Mouse (Mus musculus) midbrain, embryonic 10.5 days (tissue): ENCODE measurements around the gene Rab3il1. TPM values are rescaled to one million over a fixed set of nuclear protein-coding genes. Genes with fewer than 3 reads are reported as not detected.

Experiments
- DNase-seq: peaks from one replicate; pipeline ENCODE4 v3.0.0-alpha.2; 2017; ENCODE audit warnings: low spot score
- H3K27ac ChIP-seq: fragments of 300-500 bp; sonication (generic); replicated peaks from 2 replicates; pipeline ENCODE4 v1.5.1; 2016; ENCODE audit warnings: mild to moderate bottlenecking
- H3K27me3 ChIP-seq: fragments of 300-500 bp; sonication (generic); 2 replicates; pipeline ENCODE4 v1.6.1; 2016; ENCODE audit warnings: low read depth, mild to moderate bottlenecking; ENCODE audit not compliant: poor library complexity, severe bottlenecking
- H3K36me3 ChIP-seq: fragments of 300-500 bp; sonication (generic); 2 replicates; pipeline ENCODE4 v1.6.1; 2016; ENCODE audit warnings: mild to moderate bottlenecking, moderate library complexity
- H3K4me1 ChIP-seq: fragments of 300-500 bp; sonication (generic); 2 replicates; pipeline ENCODE4 v1.6.1; 2016
- H3K4me3 ChIP-seq: fragments of 300-500 bp; sonication (generic); 2 replicates; pipeline ENCODE4 v1.5.1; 2016; ENCODE audit warnings: mild to moderate bottlenecking, moderate library complexity
- H3K9me3 ChIP-seq: fragments of 300-500 bp; sonication (generic); replicated peaks from 2 replicates; pipeline ENCODE4 v1.6.1; 2016; ENCODE audit warnings: mild to moderate bottlenecking
- WGBS: fragments of 180-500 bp; shearing (Covaris S2); methylation state at CpG from one replicate; pipeline ENCODE4 v1.1.7; 2016; 5-methylcytosine and 5-hydroxymethylcytosine counted together
- polyA plus RNA-seq: library from polyadenylated mRNA; unstranded; fragments of >200 nt; fragmentation: Nextera tagmentation; extraction: Ambion mirVana; gene quantifications from 2 replicates; pipeline ENCODE4 v1.2.1, GENCODE M21; 2016

Rab3il1 gene
- polyA plus RNA-seq, 1 experiment from 2014 or later: 34.6 TPM

GRCm38 (mm10) chr19:10040866-10041387 is 39.5 kb downstream of the Rab3il1 start:
- Histone ChIP-seq H3K27me3 (peaks cover 54% of the 10 kb centered on the region), H3K9me3 (no peaks in the 10 kb centered on the region), H3K4me3 (peak overlapping the region; percentile 76), H3K4me1 (peaks cover 27% of the 10 kb centered on the region), H3K27ac (peak overlapping the region; percentile 85), H3K36me3 (no peaks in the 10 kb centered on the region)
- no peak for DNase-seq
- WGBS: 6% methylated on average over 19 of the region's 20 CpGs

- Histone ChIP-seq H3K4me1 (peaks cover 27% of the 10 kb centered on the region), H3K27ac (peak within 1 kb of the TSS; percentile 85), H3K4me3 (peak within 1 kb of the TSS; percentile 76), H3K27me3 (peaks cover 54% of the 10 kb centered on the region), H3K9me3 (no peaks in the 10 kb centered on the region), H3K36me3 (no peaks in the 10 kb centered on the region)
- peak; percentile 81 for DNase-seq
- under 1% methylated on average over 68 of the region's 69 CpGs for WGBS
Observed at GRCm38 (mm10) chr19:10041388-10042148, 40.1 kb downstream of the Rab3il1 start, which contains the start of gene Fads3. Fads3 (plus strand) TSS chr19:10041569.

GRCm38 (mm10) chr19:10042232-10042631 is 40.8 kb downstream of the Rab3il1 start:
- Histone ChIP-seq H3K4me1 (peaks cover 27% of the 10 kb centered on the region), H3K27me3 (peaks cover 54% of the 10 kb centered on the region), H3K9me3 (no peaks in the 10 kb centered on the region), H3K27ac (peak overlapping the region; percentile 85; the same call in 1 of the 2 replicates), H3K4me3 (peak overlapping the region; percentile 76), H3K36me3 (no peaks in the 10 kb centered on the region)
- WGBS: 55% methylated on average over 6 of the region's 6 CpGs
- DNase-seq: no peak

GRCm38 (mm10) chr19:10042816-10043215 is 41.3 kb downstream of the Rab3il1 start:
- 80% methylated on average over 4 of the region's 4 CpGs for WGBS
- Histone ChIP-seq H3K9me3 (no peaks in the 10 kb centered on the region), H3K36me3 (no peaks in the 10 kb centered on the region), H3K27me3 (peaks cover 54% of the 10 kb centered on the region), H3K27ac (no peak overlapping the region), H3K4me1 (peaks cover 27% of the 10 kb centered on the region), H3K4me3 (peak overlapping the region; percentile 76; the same call in 1 of the 2 replicates)
- DNase-seq: no peak

GRCm38 (mm10) chr19:10043643-10044042 is 42.2 kb downstream of the Rab3il1 start:
- no peaks in the 10 kb centered on the region for H3K36me3 ChIP-seq
- H3K4me1 ChIP-seq: peaks cover 27% of the 10 kb centered on the region
- no peak overlapping the region for H3K27ac ChIP-seq
- H3K9me3 ChIP-seq: no peaks in the 10 kb centered on the region
- H3K27me3 ChIP-seq: peaks cover 52% of the 10 kb centered on the region
- H3K4me3 ChIP-seq: no peak overlapping the region
- no peak for DNase-seq

GRCm38 (mm10) chr19:10045707-10046106 is 44.2 kb downstream of the Rab3il1 start:
- Histone ChIP-seq H3K9me3 (no peaks in the 10 kb centered on the region), H3K36me3 (no peaks in the 10 kb centered on the region), H3K27ac (no peak overlapping the region), H3K27me3 (peaks cover 31% of the 10 kb centered on the region), H3K4me1 (peaks cover 21% of the 10 kb centered on the region), H3K4me3 (no peak overlapping the region)
- WGBS: 85% methylated on average over 2 of the region's 2 CpGs
- no peak for DNase-seq

GRCm38 (mm10) chr19:10046346-10046745 is 44.9 kb downstream of the Rab3il1 start:
- WGBS: 67% methylated on average over 4 of the region's 4 CpGs
- H3K4me1 ChIP-seq: peaks cover 15% of the 10 kb centered on the region
- no peak for DNase-seq
- H3K27me3 ChIP-seq: peaks cover 25% of the 10 kb centered on the region
- no peaks in the 10 kb centered on the region for H3K9me3 ChIP-seq
- H3K27ac ChIP-seq: no peak overlapping the region
- H3K36me3 ChIP-seq: no peaks in the 10 kb centered on the region
- no peak overlapping the region for H3K4me3 ChIP-seq

GRCm38 (mm10) chr19:10046983-10047382 is 45.5 kb downstream of the Rab3il1 start:
- Histone ChIP-seq H3K4me3 (no peak overlapping the region), H3K27ac (no peak overlapping the region), H3K9me3 (no peaks in the 10 kb centered on the region), H3K4me1 (peaks cover 9% of the 10 kb centered on the region), H3K36me3 (no peaks in the 10 kb centered on the region), H3K27me3 (peaks cover 20% of the 10 kb centered on the region)
- DNase-seq: no peak
- 75% methylated on average over 3 of the region's 3 CpGs for WGBS

- DNase-seq: no peak
- H3K27me3 ChIP-seq: no peaks in the 10 kb centered on the region
- no peak overlapping the region for H3K4me3 ChIP-seq
- H3K9me3 ChIP-seq: no peaks in the 10 kb centered on the region
- H3K27ac ChIP-seq: no peak overlapping the region
- H3K36me3 ChIP-seq: no peaks in the 10 kb centered on the region
- H3K4me1 ChIP-seq: no peaks in the 10 kb centered on the region
Observed at GRCm38 (mm10) chr19:10049533-10049932, 48.1 kb downstream of the Rab3il1 start.

- no peaks in the 10 kb centered on the region for H3K9me3 ChIP-seq
- DNase-seq: no peak
- WGBS: 86% methylated on average over 2 of the region's 2 CpGs
- no peaks in the 10 kb centered on the region for H3K36me3 ChIP-seq
- no peak overlapping the region for H3K27ac ChIP-seq
- no peak overlapping the region for H3K4me3 ChIP-seq
- no peaks in the 10 kb centered on the region for H3K27me3 ChIP-seq
- H3K4me1 ChIP-seq: no peaks in the 10 kb centered on the region
Observed at GRCm38 (mm10) chr19:10050438-10050837, 49.0 kb downstream of the Rab3il1 start.

GRCm38 (mm10) chr19:10052698-10053097 is 51.2 kb downstream of the Rab3il1 start:
- WGBS: 89% methylated on average over 4 of the region's 4 CpGs
- no peak for DNase-seq
- Histone ChIP-seq H3K4me1 (no peaks in the 10 kb centered on the region), H3K27me3 (no peaks in the 10 kb centered on the region), H3K36me3 (peaks cover 7% of the 10 kb centered on the region; the same call in 1 of the 2 replicates), H3K27ac (no peak overlapping the region), H3K4me3 (no peak overlapping the region), H3K9me3 (no peaks in the 10 kb centered on the region)

- H3K27ac ChIP-seq: no peak overlapping the region
- WGBS: 93% methylated on average over 10 of the region's 10 CpGs
- DNase-seq: no peak
- H3K4me3 ChIP-seq: no peak overlapping the region
- peaks cover 9% of the 10 kb centered on the region; the same call in 1 of the 2 replicates for H3K36me3 ChIP-seq
- H3K4me1 ChIP-seq: 0 out of 2 replicates have a peak, but pooled peaks cover 2% of the 10 kb centered on the region
- H3K9me3 ChIP-seq: no peaks in the 10 kb centered on the region
- no peaks in the 10 kb centered on the region for H3K27me3 ChIP-seq
Observed at GRCm38 (mm10) chr19:10053692-10054260, 52.3 kb downstream of the Rab3il1 start.
